Mouse (Mus musculus) forelimb bud, embryonic 11.5 days (tissue): ENCODE measurements at regions not wholly inside any gene's neighbourhood (a gene's known extent, or its start where the extent isn't known, plus 50 kb on each side); places are given as distances from the start of the nearest gene placed in this dataset.
A peak's percentile ranks its signal among the peaks of the same experiment; 100 is the strongest.
"Not testable (repeated sequence)": the region's sequence is repeated elsewhere in the genome, so short reads cannot be mapped to it uniquely, and the experiment has no call there.

Experiments
- DNase-seq: peaks from one replicate; pipeline ENCODE4 v3.0.0-alpha.2; 2012; ENCODE audit warnings: low read depth, low spot score

GRCm38 (mm10) chr7:125155291-125155690, 289.2 kb upstream of the Kdm8 start:
- DNase-seq = peak; percentile 23

GRCm38 (mm10) chr7:125166881-125167351, 277.6 kb upstream of the Kdm8 start:
- DNase-seq = no peak

- DNase-seq = no peak
These were observed 276.8 kb upstream of the Kdm8 start for GRCm38 (mm10) chr7:125167666-125168065.

GRCm38 (mm10) chr7:125181548-125181947, 262.9 kb upstream of the Kdm8 start:
- no peak for DNase-seq

- DNase-seq = no peak
These were observed 262.2 kb upstream of the Kdm8 start for GRCm38 (mm10) chr7:125182266-125182665.

GRCm38 (mm10) chr7:125183011-125183410, 261.5 kb upstream of the Kdm8 start:
- DNase-seq = not testable (repeated sequence)

GRCm38 (mm10) chr7:125185037-125185679, 259.3 kb upstream of the Kdm8 start:
- DNase-seq = no peak

GRCm38 (mm10) chr7:125187011-125187740, 257.3 kb upstream of the Kdm8 start:
- no peak for DNase-seq

- DNase-seq = no peak
These were observed 255.5 kb upstream of the Kdm8 start for GRCm38 (mm10) chr7:125188986-125189385.

GRCm38 (mm10) chr7:125190067-125190466, 254.4 kb upstream of the Kdm8 start:
- DNase-seq = no peak

GRCm38 (mm10) chr7:125191313-125191712, 253.2 kb upstream of the Kdm8 start:
- DNase-seq = no peak

- no peak for DNase-seq
These were observed 233.0 kb upstream of the Kdm8 start for GRCm38 (mm10) chr7:125211346-125211973.

- DNase-seq = no peak
These were observed 230.4 kb upstream of the Kdm8 start for GRCm38 (mm10) chr7:125214036-125214435.

GRCm38 (mm10) chr7:125217630-125218029, 226.8 kb upstream of the Kdm8 start:
- DNase-seq = peak; percentile 10

GRCm38 (mm10) chr7:125222684-125223083, 221.8 kb upstream of the Kdm8 start:
- no peak for DNase-seq

- no peak for DNase-seq
These were observed 209.6 kb upstream of the Kdm8 start for GRCm38 (mm10) chr7:125234911-125235310.

- no peak for DNase-seq
These were observed 207.4 kb upstream of the Kdm8 start for GRCm38 (mm10) chr7:125237026-125237425.

- no peak for DNase-seq
These were observed 201.5 kb upstream of the Kdm8 start for GRCm38 (mm10) chr7:125243021-125243420.

- no peak for DNase-seq
These were observed 196.1 kb upstream of the Kdm8 start for GRCm38 (mm10) chr7:125248386-125248785.

GRCm38 (mm10) chr7:125250385-125250784, 194.1 kb upstream of the Kdm8 start:
- no peak for DNase-seq

GRCm38 (mm10) chr7:125250970-125251585, 193.4 kb upstream of the Kdm8 start:
- no peak for DNase-seq

GRCm38 (mm10) chr7:125254302-125254701, 190.2 kb upstream of the Kdm8 start:
- peak; percentile 36 for DNase-seq
